Mouse (Mus musculus) left cerebral cortex, adult 8-10 months (tissue): ENCODE results near the gene Tma7. TPM values are rescaled to one million over a fixed set of nuclear protein-coding genes. Genes with fewer than 3 reads are reported as not detected.

Source experiments
- DNase-seq, 2 experiments: peaks; one replicate each; pipeline ENCODE4 v3.0.0; 2022; ENCODE audit warnings: low spot score in 2 of 2
- total RNA-seq, 4 experiments: library from RNA; stranded (reverse); gene quantifications; 2 replicates each; pipeline ENCODE4 v1.2.4; 2022

The Tma7 gene
- total RNA-seq, 4 experiments from 2014 or later = 291 to 329 (median 323) TPM

DNA sequence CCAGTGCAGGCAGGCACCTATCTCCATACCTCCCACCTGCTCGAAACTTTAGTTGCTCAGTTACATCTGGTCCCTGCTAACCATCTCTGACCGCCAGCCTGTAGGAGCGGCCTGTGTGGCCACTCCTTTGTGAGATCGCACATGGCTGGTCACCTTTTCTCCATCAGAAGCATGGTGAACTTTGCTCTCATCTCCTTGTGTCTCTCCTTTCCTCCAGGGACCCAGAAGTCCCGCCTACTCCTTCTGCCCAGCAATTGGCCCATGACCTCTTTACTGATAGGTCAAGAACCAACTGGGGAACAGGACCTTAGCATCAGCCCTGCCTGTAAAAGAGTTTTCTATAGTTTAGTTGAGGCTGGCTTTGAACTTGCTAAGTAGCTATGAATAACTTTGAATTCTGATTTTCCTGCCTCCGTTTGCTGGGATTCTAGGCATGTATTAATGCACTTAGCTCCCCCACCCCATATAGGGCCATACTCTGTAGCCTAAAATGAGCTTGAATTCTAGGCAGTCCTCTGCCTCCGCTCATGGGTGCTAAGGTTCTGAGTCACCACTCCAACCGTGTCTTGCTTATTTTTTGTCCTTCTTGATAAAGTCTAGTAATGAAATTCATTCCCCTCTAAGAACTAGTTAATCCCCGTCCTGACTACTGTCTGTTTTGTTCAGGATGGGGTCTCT is 32.3 kb downstream of the Tma7 start:
- DNase-seq = no peak

DNA sequence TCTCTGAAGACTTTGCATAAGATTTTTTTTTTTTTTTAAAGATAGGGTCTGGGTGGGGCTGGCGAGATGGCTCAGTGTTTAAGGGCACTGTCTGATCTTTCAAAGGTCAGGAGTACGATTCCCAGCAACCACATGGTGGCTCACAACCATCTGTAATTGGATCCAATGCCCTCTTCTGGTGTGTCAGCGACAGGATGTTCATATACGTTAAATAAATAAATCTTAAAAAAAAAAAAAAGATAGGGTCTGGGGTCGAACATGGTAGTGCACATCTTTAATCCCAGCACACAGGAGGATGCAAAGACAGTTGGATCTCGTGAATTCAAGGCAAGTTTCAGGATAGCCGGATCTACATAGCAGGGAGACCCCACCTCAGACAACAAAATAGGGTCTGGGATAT is 33.1 kb downstream of the Tma7 start:
- DNase-seq = no peak

DNA sequence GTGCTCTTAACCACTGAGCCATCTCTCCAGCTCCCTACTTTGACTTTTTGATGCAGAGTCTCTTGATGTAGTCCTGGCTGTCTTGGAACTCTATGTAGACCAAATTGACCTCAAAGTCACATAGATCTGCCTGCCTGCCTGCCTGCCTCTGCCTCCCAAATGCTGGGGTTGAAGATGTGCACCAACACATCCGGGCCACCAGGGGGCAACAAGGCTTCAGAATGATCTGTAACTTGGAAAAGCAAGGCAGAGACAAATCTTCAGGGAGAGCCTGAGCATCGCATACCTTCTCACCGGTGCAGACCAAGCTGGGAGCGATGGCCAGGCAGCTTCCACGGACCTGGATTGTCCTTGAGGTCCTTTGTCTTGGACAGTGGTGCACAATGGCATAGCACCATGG is 36.1 kb downstream of the Tma7 start:
- DNase-seq = no peak

DNA sequence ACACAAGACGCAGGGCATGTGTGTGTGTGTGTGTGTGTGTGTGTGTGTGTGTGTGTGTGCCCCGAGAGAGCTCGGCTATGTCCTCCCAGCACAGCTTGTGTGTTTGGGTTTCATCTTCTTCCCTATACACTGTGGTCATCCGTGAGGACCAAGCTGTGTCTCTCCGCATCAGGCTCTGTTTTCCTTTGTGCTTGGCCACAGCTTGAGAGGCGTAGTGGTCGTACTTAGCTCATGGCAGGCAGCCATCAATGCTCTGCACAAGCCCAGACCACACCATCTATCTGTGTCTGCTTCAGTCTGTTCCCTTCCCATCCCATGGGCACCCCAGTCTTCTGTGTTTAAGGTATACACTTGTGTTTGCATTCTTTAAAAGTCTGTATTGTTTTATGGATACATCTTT is 41.0 kb downstream of the Tma7 start:
- no peak for DNase-seq

DNA sequence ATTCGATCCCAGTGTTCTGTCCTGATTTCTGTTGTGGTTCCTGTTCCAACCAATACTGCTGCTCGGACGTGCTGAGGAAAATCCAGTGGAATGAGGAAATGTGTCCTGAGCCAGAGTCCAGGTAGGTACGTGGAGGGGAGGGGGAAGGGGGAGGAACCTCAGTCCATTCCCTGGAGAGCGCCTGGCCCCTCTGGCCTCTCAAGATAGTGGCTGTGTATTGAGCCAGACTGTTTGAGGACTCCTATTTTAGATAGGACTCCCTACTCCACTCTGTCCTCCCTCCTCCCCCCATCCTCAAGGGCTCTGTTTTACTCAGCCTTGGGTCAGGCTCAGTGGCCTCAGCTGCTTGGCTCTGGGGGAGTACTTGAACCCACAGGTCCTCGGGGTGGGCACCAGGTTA is 41.5 kb downstream of the Tma7 start:
- no peak for DNase-seq

DNA sequence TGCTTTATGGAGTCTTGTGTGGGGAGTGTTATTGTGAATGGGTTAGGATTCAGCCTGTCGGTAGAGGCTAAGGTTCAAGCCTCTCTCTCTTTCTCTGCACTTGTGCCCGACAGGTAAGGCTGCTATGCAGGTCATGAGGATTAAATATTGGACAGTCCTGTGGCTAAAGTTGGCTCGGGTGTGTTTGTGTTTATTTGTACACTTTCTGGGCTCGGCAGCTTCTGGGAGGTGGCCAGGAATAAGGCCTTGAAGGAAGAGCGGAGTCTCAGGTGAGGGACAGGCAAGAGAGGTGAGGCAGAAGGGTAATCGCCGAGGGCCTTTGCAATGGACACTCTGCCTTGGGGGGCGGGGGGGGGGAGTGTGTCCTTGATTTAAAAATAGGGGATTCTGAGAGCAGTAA is 42.2 kb downstream of the Tma7 start:
- DNase-seq = no peak

DNA sequence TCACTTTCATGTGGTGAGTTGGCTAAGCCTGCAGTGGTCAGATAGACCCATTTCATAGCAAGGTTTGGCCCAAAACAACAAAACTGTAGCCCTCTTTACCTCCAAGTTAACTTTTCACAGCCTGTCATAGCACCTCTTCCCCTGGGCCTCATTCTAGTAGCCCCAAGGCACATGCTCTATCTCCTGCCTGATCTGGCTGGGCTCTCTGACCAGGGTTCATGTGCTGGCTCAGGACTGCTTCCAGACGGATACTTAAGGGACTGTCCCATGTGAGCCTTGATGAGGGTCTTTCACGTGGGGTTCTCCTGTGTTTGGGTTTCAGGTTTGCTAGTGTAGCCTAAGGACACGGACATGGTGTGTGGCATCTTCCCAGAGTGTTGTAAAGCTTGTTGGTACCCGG is 42.7 kb downstream of the Tma7 start:
- DNase-seq = no peak

DNA sequence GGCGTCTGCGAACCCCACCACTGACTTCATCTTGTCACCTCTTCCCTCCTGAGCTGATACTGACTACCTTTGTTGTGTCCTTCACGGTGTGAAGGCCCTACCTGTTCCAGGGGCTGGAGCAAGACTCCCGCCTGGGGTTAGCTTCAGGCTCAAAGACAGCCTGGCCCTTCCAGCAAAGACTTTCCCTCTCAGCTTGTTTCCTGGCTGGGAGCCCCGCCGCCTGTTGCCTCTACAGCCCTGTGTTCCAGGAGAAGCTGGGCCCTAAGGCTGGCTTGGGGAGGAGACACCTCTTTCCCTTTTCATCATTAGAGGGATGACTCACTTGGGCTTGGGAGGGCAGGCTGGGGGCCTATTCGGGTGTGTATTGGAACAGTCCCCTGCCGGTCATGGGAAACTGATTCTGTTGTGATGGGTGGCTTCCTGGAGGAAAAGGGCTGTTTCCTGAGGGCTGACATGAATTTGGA is 43.5 kb downstream of the Tma7 start:
- DNase-seq = no peak

DNA sequence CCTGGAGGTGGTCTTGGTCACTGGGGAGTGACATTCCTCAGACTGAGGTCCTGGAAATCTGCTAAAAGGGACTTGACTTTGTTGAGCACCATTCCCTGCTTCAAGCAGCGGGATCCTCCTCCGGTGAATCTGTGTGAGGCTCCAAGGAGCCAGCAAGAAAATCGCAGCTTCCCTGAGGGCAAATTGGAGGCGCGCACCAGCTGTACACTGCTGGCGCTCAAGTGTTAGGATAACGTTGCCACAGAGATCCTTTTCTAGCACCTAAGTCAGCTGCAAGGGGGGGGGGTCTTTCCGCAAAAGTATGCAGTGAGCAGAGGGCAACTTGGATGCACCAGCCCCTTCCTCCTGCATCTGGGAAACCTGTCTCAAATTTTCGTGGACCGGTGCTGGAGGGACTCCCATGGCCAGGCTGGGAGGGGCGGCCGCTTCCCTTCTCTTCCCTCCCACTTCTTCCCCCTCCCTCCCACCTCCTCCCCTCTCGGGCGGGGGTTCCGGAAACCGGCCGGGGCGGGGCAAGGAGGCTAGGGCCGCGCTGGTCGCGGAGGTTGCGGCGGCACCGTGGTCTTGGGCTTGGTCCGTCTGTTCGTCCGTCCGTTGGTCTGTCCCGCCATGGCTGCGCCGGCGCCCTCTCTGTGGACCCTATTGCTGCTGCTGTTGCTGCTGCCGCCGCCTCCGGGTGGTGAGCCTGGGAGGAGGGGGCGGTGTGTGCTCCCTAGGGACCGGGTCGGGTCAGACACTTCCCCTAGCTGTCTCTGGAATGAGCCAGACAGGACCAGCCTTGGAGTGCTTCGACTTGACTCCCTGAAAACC is 44.1 kb downstream of the Tma7 start, which contains the start of gene Shisa5:
Gene Shisa5, plus strand, starts transcription at position 480 of the 810 bp plus-strand sequence.
- no peak for DNase-seq

DNA sequence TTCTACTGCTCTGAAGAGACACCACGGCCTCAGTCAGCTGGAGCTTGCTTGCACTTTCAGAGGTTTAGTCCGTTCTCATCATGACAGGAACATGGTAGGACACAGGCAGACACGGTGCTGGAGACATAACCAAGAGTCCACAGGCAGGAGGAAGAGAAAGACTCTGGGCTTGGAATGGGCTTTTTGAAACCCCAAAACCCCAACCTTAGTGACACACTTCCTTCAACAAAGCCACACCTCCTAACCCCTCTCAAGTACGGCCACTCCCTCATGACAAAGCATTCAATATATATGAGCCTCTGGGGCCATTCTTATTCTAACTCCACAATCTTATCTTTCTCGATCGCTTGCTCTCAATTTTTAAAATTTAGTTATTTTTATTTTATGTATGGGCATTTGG is 50.0 kb downstream of the Tma7 start:
- DNase-seq = no peak

DNA sequence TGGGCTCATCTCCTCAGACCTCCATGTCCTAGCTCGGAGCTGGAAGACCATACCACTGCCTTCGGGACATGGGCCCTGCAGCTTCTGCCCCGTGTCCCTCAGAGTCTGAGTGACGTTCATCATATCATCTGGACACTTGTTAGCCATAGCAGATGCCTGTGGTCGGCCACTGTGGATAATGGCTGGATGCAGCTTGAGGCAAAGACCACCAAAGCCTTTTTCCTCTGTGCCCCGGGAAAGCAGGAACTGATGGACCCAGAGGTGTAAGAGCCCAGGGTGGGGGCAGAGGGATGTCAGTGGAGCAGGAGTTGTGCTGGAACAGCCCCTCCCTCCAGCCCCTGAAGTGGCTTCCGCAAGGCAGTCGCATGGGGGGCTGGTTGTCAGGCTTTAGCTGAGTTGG is 50.7 kb downstream of the Tma7 start:
- DNase-seq = no peak

DNA sequence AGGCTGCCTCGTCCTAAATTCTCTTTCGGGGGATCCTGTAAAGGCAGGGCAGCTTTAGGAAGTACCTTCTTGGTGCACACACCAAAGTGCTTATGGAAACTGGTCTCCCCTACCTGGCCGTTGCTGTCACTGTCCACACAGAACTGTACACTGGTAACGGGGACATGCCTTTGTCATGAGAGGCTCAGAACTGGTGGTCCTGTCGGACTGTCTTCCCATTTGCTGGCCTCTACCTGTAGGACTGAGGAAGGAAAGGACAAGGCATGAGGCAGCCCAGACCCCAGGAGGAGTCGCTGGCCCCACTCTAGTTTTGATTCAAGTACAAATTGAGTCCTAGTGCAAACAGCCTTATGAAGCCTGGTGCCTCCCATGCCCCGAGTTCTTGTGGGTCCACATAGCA is 51.4 kb downstream of the Tma7 start:
- no peak for DNase-seq

DNA sequence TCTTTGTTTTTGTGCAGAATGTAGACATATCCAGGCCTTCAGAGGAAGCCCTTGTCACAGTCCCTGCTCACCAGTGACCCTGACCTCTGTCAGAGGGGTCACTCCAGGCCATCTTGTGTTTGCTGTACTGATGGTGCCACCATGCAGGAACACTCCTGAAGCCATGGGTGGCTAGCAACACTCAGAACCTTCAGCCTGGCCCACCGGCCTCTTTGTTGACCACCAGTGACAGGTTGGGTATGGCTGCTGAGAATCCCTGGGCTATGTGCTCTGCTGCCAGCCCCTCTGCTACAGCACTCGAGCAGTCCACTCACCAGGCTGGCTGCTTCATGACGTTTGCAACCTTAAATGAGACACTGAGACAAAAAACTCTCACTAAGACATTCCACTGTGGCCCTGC is 52.1 kb downstream of the Tma7 start:
- no peak for DNase-seq

DNA sequence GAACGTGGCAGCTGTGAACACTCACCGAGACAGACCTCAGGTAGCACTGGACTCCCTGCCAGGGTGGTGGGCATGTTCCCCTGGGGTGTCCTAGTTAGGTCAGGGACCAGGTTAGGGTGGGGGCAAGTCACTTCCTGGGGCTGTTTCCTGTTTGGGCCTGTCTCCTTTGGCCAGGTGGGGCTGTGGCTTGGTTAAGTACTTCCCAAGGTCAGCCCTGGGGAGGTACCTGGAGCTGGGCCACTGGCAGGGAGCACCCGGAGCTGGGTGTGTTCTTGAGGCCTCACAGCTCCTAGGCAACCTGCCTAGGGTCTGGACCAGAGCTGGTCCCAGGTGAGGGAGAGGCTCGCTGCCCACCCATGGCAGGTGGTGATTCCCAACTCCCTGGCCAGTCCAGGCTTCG is 53.5 kb downstream of the Tma7 start:
- DNase-seq = no peak

DNA sequence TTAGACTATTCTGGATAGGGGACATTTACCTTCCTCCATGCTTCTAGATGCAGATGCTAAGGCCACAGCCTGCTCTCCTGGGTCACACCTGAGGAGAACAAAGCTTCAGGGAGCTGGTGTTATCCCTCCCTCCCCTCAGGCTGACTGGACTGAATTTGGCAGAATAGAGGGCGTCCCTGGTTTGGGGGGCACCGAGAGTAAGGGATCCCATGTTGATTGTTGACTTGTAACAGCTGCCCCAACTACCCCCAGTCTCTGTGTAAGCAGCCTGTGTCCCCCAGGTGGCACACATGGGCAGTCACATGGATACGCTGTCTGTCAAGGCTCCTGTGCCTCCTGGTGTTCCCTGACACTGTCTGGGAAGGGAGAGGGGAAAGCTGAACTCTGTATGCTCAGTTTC is 54.0 kb downstream of the Tma7 start:
- DNase-seq = no peak

DNA sequence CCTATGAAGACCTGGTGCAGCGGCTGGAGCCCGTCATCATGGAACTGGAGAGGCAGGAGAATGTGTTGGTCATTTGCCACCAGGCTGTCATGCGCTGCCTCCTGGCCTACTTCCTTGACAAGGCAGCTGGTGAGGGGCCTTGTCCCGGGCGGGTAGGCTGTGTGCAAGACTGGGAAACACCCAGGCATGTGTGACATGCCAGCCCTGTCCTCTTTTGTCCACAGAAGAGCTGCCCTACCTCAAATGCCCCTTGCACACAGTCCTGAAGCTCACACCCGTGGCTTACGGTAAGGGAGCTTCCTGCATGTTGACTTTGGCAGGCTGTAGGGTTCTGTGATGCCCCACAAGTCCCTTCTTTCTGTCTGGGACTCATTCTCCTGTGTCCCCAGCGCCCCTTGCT is 54.9 kb downstream of the Tma7 start:
- DNase-seq = no peak

Other genes starting within 250 kb of the Tma7 start
- 10 to 100 TPM; 10.9 to 21.0 (median 16.6) TPM for gene Slc26a6, start 229.3 kb downstream of the Tma7 start, total RNA-seq
- gene Tmem89, start 168.0 kb downstream of the Tma7 start, total RNA-seq = under 1 TPM in 2 of 4 experiments, not detected in 2; 0.37 to 0.61 TPM
- 100 to 1,000 TPM; 355 to 385 (median 380) TPM for gene Uqcrc1, start 146.0 kb downstream of the Tma7 start, total RNA-seq
- 1 to 10 TPM; 1.5 to 2.7 (median 2.1) TPM for gene Col7a1, start 129.0 kb downstream of the Tma7 start, total RNA-seq
- gene Ucn2, start 96.6 kb downstream of the Tma7 start, total RNA-seq = under 1 TPM in 2 of 4 experiments, not detected in 2; 0.33 to 0.53 TPM
- 10 to 100 TPM; 15.0 to 17.6 (median 15.2) TPM for gene Pfkfb4, start 90.8 kb downstream of the Tma7 start, total RNA-seq
- 10 to 100 TPM; 81.8 to 96.8 (median 91.6) TPM for gene Shisa5, start 44.0 kb downstream of the Tma7 start, total RNA-seq
- 10 to 100 TPM; 11.8 to 17.1 (median 14.0) TPM for gene Trex1, start 22.9 kb downstream of the Tma7 start, total RNA-seq
- gene Atrip, start 8.5 kb downstream of the Tma7 start, total RNA-seq = 10 to 100 TPM; 24.7 to 31.7 (median 27.3) TPM
- gene Ccdc51, start 94 bp downstream of the Tma7 start, total RNA-seq = 1 to 10 TPM; 6.8 to 8.0 (median 7.7) TPM
- gene Plxnb1, start 12.8 kb upstream of the Tma7 start, total RNA-seq = 10 to 100 TPM; 65.5 to 74.0 (median 67.1) TPM
- gene Fbxw21, start 79.5 kb upstream of the Tma7 start, total RNA-seq = not detected
- gene Fbxw13, start 113.4 kb upstream of the Tma7 start, total RNA-seq = not detected
- gene Fbxw20, start 152.2 kb upstream of the Tma7 start, total RNA-seq = not detected
- not detected for gene Fbxw14, start 205.1 kb upstream of the Tma7 start, total RNA-seq